Mouse (Mus musculus) thymus, adult 2 months (tissue): ENCODE data around the gene Dnajc13.

Source experiments
- CTCF ChIP-seq: fragments of 200-500 bp; IDR thresholded peaks from 2 replicates; pipeline ENCODE4 v1.5.1; 2012; ENCODE audit warnings: mild to moderate bottlenecking, control low read depth, low read length, moderate library complexity, borderline replicate concordance; ENCODE audit not compliant: control insufficient read depth, poor library complexity, insufficient read depth; ENCODE audit errors: extremely low read depth
- POLR2A ChIP-seq: fragments of 200-500 bp; IDR thresholded peaks from 2 replicates; pipeline ENCODE4 v1.6.1; 2012; ENCODE audit warnings: mild to moderate bottlenecking, low read length, control low read depth, moderate library complexity; ENCODE audit not compliant: control insufficient read depth, poor library complexity, insufficient read depth; ENCODE audit errors: extremely low read depth

GRCm38 (mm10) chr9:104239076-104239475 lies 23.7 kb downstream of the Dnajc13 start:
- TF ChIP-seq POLR2A (no peak), CTCF (no peak)
